Mouse (Mus musculus) heart, adult 11 months (tissue): Measurements from ENCODE around the gene Parp16.

Source experiments
- DNase-seq: peaks from one replicate; pipeline ENCODE4 v3.0.0; 2022

Gene Parp16

GRCm38 (mm10) chr9:65195053-65195452 is at the start of gene Parp16:
TSS of gene Parp16 (plus strand) at chr9:65195353.
- DNase-seq = peak; percentile 89

- no peak for DNase-seq
These were observed 49.2 kb upstream of the Parp16 start for GRCm38 (mm10) chr9:65146001-65146400.

DNA sequence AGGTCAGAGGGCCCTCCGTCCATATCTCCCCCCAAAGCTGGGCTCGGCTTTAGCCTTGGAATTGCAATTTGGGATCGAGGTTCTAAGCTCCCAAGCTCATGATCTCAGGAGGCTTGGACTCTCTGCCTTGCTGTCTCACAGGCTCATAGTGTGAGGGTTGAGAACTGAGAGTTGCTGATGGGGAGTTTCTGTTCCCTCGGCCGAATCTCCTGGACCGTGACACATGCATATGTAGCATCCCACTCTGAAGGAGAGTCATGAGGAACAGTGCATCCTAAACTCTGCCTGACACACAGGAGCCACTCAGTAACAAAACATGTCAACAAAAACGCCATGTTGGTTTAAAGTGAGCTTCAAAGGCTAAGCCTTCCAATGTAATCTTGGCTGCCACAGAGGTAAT is 46.6 kb upstream of the Parp16 start:
- no peak for DNase-seq

DNA sequence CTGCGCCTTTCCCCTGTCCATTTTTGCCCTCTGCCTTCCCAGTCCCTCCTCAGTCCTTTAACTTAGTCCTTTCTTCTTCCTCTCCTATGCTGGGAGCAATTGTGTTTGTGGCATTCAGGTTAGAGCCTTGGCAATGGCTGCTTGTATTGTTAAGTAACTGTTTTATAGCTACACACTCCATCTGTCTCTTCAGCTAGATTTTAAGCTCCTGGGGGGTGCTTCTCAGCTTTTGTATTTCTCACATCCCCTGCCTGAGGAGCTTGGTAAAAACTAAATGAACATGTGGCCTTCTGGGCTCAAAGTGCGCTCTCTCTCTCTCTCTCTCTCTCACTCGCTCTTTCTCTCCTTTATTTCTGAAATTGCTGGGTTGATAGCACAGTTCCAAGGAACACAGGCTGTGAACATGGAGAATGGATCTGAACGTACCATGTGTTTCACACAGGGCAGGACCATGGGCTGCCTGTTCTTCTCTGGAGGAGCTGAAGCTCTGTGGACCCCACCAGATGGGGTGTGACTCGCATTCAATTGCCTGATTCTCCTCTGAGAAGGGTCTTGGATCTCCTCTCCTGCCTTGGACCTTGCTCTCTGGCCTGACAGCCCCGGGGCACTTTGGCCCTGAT is 42.3 kb upstream of the Parp16 start:
- no peak for DNase-seq

- no peak for DNase-seq
These were observed 41.8 kb upstream of the Parp16 start for GRCm38 (mm10) chr9:65153331-65153711.

DNA sequence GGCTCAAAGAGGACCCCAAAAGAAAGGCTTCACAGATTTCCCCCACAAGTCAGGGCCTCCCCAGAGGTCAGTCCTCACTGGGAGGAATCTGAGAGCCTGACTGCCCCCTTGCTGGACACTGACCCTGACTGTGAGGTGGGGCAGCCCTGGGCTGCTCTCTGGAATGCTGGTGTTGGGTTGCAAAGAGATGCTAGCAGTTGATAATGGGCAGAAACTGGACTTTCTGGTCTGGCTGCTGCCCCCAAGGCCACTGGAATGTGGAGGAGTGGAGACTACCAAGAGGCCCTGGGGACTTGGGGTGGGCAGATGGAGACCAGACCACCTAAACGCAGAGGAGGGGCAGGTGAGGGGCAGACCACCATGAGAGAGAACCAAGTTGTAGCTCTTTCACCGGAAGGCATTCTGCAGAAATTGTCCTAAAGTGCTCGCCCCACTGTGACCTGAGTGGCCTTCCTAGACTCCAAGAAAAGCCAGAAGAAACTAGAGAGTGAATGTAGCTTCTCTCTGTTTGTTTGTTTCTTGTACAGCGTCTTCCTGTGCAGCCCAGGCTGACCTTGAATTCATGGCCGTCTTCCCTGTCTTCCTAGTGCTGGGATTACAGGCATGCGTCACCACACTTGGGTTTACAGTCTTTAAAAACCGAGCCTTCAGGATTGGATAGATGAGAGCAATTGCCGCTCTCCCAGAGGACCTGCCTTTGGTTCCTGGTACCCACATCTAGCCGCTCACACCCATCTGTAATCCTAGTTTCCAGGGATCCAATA is 40.3 kb upstream of the Parp16 start:
- no peak for DNase-seq

DNA sequence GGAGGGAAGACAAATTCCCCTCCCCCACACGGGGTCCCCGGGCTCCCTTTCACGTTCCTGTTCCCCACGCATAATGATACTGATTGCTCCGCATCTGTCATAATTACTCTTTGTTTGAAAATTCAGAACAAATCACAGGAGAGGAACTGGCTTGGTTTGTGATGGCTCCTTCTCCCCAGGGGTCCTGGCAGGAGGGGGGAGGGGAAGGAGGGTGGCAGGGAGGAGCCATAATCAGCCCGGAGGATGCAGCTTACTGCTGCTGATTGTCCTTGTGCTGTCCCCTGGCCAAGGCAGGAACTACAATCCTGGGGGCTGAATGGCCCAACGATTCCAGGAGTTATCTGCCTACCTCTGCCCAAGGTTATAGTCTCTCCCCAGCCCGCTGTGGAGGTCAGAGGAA is 38.5 kb upstream of the Parp16 start:
- DNase-seq = no peak

GRCm38 (mm10) chr9:65157631-65158030 is 37.5 kb upstream of the Parp16 start:
- DNase-seq = no peak

GRCm38 (mm10) chr9:65161188-65161587 is 34.0 kb upstream of the Parp16 start:
- no peak for DNase-seq

GRCm38 (mm10) chr9:65161881-65162280 is 33.3 kb upstream of the Parp16 start:
- no peak for DNase-seq

GRCm38 (mm10) chr9:65162711-65163639 is 32.2 kb upstream of the Parp16 start:
- no peak for DNase-seq

- no peak for DNase-seq
These were observed 30.3 kb upstream of the Parp16 start for GRCm38 (mm10) chr9:65164870-65165269.

DNA sequence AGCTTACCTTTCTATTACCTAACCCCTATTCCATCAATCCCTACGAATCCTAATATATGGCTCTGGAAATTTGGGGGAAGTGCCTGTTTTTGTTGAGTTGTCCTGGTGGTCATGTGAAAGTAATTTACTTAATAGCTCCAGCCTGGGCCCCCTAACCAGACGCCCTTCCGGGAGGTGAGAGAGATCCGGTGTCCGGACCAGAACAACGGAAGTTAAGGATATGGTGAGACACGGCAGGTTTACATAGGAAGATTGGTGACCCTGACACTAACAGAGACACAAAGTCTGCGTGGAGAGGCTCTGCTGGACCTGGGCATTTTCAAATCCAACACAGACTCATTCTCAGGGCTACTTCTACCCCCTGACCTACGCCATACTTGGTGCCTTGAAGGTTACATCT is 28.8 kb upstream of the Parp16 start:
- no peak for DNase-seq

- DNase-seq = no peak
These were observed 26.6 kb upstream of the Parp16 start for GRCm38 (mm10) chr9:65168534-65168933.

GRCm38 (mm10) chr9:65168952-65169351 is 26.2 kb upstream of the Parp16 start:
- no peak for DNase-seq

GRCm38 (mm10) chr9:65172654-65173053 is 22.5 kb upstream of the Parp16 start:
- no peak for DNase-seq

GRCm38 (mm10) chr9:65175234-65175938 is 19.8 kb upstream of the Parp16 start:
- DNase-seq = no peak

DNA sequence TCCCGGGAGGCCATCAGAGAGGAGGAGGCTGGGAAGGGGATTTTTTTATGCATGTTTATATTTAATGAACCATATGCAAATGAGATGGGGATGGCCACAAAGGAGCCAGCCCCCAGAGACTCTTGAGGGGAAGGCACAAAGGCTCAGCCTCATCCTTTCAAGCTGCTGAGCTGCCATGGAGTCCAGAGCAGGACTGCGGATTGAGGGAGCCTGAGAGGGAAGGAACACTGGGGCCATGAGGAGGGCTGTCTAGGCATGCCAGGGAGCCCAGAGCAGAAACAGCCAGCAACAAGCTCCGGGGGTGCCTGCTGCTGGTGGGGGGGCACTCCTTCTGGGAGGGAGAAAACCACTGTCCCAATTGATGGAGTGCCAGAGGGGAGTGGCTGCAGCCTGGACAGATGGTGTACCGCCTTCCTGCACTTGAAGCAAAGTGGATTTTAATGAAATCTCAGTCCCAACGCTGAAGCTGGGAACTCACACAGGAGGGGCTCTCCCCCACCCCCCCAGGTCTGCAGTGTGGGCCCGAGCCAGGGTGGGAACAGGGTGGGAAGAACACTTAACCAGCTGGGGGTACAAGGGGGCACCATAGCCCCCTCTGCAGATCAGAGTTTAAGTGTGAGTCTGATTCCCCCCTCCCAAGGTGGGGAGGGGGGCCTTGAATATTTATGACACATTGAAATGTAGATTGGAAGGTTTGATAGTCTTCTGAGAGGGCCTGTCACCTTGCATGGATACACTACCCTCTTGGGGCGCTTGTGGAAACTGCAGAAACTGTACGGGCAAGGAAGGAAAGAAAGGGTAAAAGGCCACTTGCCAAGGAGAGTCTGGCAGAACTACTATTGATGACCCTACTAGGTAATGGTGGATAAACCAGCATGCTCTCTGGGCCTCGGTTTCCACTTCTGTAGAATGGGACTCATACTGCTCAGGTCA is 18.9 kb upstream of the Parp16 start:
- no peak for DNase-seq

- DNase-seq = no peak
These were observed 17.7 kb upstream of the Parp16 start for GRCm38 (mm10) chr9:65177497-65177896.

GRCm38 (mm10) chr9:65177912-65178311 is 17.2 kb upstream of the Parp16 start:
- DNase-seq = no peak

GRCm38 (mm10) chr9:65178336-65179213 is 16.6 kb upstream of the Parp16 start:
- peak; percentile 95 for DNase-seq
